Mouse (Mus musculus): ENCODE results near the gene Tmem132a. TPM values are rescaled to one million over a fixed set of nuclear protein-coding genes. Genes with fewer than 3 reads are reported as not detected.

The Tmem132a gene
- total RNA-seq (2021), result 10 to 100 TPM; 47.1 to 56.1 TPM
- long read RNA-seq, experiment 1, transcript Tmem132a-201 (11 exons, 3,657 nt), result major isoform, 32 of 136 reads
- long read RNA-seq, experiment 1, partial matches to known transcripts, result 60 of 136 reads
- long read RNA-seq, experiment 1, other reads (novel, unspliced or antisense), result 43 of 136 reads
- long read RNA-seq, experiment 2, transcript Tmem132a-201 (11 exons, 3,657 nt), result major isoform, 54 of 213 reads
- long read RNA-seq, experiment 2, partial matches to known transcripts, result 109 of 213 reads
- long read RNA-seq, experiment 2, other reads (novel, unspliced or antisense), result 50 of 213 reads

- no peak for DNase-seq (ENCODE audit: low spot score in 2 of 2)
Observed at GRCm38 (mm10) chr19:10869886-10870527, at the start of gene Tmem132a. Gene Tmem132a, minus strand, starts transcription at chr19:10869940.

GRCm38 (mm10) chr19:10918321-10918991 is 48.7 kb upstream of the Tmem132a start:
- DNase-seq (ENCODE audit: low spot score in 2 of 2), result no peak

GRCm38 (mm10) chr19:10916506-10916905 is 46.8 kb upstream of the Tmem132a start:
- DNase-seq (ENCODE audit: low spot score in 2 of 2), result no peak

GRCm38 (mm10) chr19:10914870-10915269 is 45.1 kb upstream of the Tmem132a start:
- no peak for DNase-seq (ENCODE audit: low spot score in 2 of 2)

GRCm38 (mm10) chr19:10914291-10914690 is 44.6 kb upstream of the Tmem132a start:
- DNase-seq (ENCODE audit: low spot score in 2 of 2), result no peak

- DNase-seq (ENCODE audit: low spot score in 2 of 2), result no peak
Observed at GRCm38 (mm10) chr19:10909087-10909721, 39.5 kb upstream of the Tmem132a start.

GRCm38 (mm10) chr19:10907891-10908290 is 38.2 kb upstream of the Tmem132a start:
- peak in 1 of 2 experiments; percentile 50 for DNase-seq (ENCODE audit: low spot score in 2 of 2)

- DNase-seq (ENCODE audit: low spot score in 2 of 2), result no peak
Observed at GRCm38 (mm10) chr19:10905728-10906000, 35.9 kb upstream of the Tmem132a start.

- peak in 1 of 2 experiments; percentile 63 for DNase-seq (ENCODE audit: low spot score in 2 of 2)
Observed at GRCm38 (mm10) chr19:10904927-10905727, 35.4 kb upstream of the Tmem132a start.

GRCm38 (mm10) chr19:10904512-10904911 is 34.8 kb upstream of the Tmem132a start:
- DNase-seq (ENCODE audit: low spot score in 2 of 2), result no peak

- DNase-seq (ENCODE audit: low spot score in 2 of 2), result no peak
Observed at GRCm38 (mm10) chr19:10901046-10901445, 31.3 kb upstream of the Tmem132a start.

- DNase-seq (ENCODE audit: low spot score in 2 of 2), result peak in 1 of 2 experiments; percentile 45
Observed at GRCm38 (mm10) chr19:10900315-10900714, 30.6 kb upstream of the Tmem132a start.

- no peak for DNase-seq (ENCODE audit: low spot score in 2 of 2)
Observed at GRCm38 (mm10) chr19:10897491-10897890, 27.8 kb upstream of the Tmem132a start.

GRCm38 (mm10) chr19:10896849-10897248 is 27.1 kb upstream of the Tmem132a start:
- DNase-seq (ENCODE audit: low spot score in 2 of 2), result no peak

- peak in 1 of 2 experiments; percentile 40 for DNase-seq (ENCODE audit: low spot score in 2 of 2)
Observed at GRCm38 (mm10) chr19:10895708-10896107, 26.0 kb upstream of the Tmem132a start.

- peak; percentile 93 to 98 for DNase-seq (ENCODE audit: low spot score in 2 of 2)
Observed at GRCm38 (mm10) chr19:10895016-10895528, 25.3 kb upstream of the Tmem132a start, which contains the start of gene Prpf19. Gene Prpf19, plus strand, starts transcription at chr19:10895231.

GRCm38 (mm10) chr19:10892201-10892600 is 22.5 kb upstream of the Tmem132a start:
- DNase-seq (ENCODE audit: low spot score in 2 of 2), result no peak

- peak; percentile 87 to 95 for DNase-seq (ENCODE audit: low spot score in 2 of 2)
Observed at GRCm38 (mm10) chr19:10881426-10882154, 11.8 kb upstream of the Tmem132a start, which contains the start of gene Tmem109. Gene Tmem109, minus strand, starts transcription at chr19:10882001.

GRCm38 (mm10) chr19:10880975-10881425 is 11.3 kb upstream of the Tmem132a start:
- peak; percentile 39 for DNase-seq (ENCODE audit: low spot score in 2 of 2)
